Mouse (Mus musculus) T-helper 17 cell (primary cell): Measurements from ENCODE around the gene Slc7a8.

Experiments
- in situ Hi-C, 2 experiments: fragments of 300-600 bp; cut with MboI, MseI; formaldehyde crosslinking; loops; 1 replicate in 1 of 2; 2 replicates in 1 of 2; pipeline ENCODE4 v1.15.1; 2025; ENCODE audit warnings: high pct_unique_total_duplicates in 2 of 2

The Slc7a8 gene

DNA sequence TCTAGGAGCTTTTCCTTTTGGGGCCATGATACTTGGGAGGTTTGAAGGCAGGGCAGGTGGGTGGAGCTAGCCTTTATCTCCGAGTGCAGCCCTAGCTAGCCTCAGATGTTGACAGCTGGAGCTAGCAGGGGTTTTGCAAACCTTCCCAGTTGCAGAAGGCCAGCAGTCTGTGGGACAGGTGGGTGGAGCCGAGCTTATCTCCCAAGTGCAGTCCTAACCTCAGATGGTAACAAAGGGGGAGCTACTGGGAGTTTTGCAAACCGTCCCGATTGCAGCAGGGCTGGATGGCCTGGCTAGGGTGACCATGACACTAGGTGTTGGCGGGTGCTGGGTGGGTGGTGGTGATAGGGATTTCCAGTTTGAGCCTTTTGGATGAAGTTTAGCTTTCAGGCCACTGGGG, 75.9 kb downstream of the Slc7a8 start:
- in situ Hi-C loops: loop anchor here in 1 of 2 experiments (5.0 kb wide), 1 partner anchor 81 kb away; no protein-coding TSS in a partner anchor

DNA sequence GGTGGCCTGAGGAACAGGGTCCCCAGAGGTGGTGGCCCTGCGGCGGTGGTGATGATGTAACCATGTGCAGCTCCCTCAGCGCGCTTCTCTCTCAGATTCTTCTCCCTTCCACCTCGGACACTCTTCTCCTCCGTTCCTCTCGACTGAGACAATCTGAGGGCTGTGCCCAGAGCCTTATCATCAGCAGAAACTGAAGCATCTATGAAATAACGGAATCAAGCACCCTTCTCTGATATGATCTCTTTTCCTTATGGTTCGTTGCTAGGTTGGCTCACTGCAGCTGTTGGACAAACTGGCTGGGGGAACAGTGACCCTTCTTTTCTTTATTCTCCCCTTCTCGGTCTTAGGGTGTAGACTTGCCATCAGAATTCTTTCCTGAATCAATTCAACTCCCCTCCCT, 78.5 kb downstream of the Slc7a8 start:
- in situ Hi-C loops: no loop called here

GRCm38 (mm10) chr14:54701298-54701697, 80.4 kb downstream of the Slc7a8 start:
- in situ Hi-C loops: no loop called here

- in situ Hi-C loops: no loop called here
Observed at GRCm38 (mm10) chr14:54699586-54699985, 82.2 kb downstream of the Slc7a8 start.

DNA sequence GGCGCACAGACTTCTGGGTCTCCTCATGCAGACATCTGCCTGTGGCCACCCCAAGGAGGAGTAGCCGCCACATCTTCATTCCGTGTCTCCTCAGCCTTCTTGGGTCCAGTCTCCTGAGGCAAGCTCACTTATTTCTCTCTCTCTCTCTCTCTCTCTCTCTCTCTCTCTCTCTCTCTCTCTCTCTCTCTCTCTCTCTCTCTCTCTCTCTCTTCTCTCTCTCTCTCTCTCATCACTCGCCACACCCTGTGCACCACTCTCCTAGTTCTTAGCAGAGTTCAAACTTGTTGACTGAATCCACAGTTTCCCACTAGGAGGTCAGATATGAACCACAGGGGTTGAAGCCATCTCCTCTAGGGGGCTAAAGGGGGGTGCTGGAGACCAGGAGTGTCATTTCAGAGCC, 83.0 kb downstream of the Slc7a8 start, which contains the start of gene Gm29776:
Gene Gm29776, minus strand, starts transcription at position 101 of the 400 bp plus-strand sequence.
- in situ Hi-C loops: no loop called here

DNA sequence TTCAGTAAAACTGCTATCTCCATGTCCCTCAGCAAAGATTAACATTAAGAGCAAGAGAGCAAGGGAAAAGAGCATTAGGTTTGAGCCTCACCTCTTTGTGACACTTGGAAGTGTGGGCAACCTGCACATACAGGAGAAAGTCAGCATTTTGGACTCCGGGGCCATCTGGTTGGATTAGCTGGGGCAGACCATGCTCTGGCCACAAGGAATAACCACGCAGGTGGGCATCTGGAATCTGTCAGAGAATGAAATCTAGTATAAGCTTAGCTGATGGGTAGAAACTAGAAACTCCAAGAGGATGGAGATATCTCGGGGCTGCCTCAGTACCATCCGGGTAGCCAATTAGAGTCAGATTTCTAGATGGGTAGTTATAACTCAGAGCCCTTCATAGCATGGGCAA, 85.0 kb downstream of the Slc7a8 start:
- in situ Hi-C loops: no loop called here

- in situ Hi-C loops: no loop called here
Observed at GRCm38 (mm10) chr14:54695042-54695441, 86.7 kb downstream of the Slc7a8 start.

DNA sequence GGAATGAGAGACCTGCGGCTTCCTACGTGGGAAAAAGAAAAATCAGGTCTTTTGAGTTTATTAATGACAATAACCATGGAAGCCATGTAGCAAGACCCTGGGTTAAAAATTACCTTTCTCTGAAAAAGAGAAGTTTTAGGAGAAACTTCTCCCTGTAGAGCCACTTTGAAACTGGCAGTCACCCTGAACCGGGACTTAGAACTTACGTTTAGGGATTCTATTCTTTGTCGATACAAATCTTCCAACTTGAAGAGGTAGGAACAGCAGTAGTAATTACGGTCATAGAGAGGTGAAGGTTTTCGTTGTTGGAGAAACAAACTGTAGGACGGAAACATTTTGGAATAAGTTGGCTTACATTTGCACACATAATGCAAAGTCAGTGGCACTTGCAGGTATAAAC, 94.5 kb downstream of the Slc7a8 start:
- in situ Hi-C loops: no loop called here

DNA sequence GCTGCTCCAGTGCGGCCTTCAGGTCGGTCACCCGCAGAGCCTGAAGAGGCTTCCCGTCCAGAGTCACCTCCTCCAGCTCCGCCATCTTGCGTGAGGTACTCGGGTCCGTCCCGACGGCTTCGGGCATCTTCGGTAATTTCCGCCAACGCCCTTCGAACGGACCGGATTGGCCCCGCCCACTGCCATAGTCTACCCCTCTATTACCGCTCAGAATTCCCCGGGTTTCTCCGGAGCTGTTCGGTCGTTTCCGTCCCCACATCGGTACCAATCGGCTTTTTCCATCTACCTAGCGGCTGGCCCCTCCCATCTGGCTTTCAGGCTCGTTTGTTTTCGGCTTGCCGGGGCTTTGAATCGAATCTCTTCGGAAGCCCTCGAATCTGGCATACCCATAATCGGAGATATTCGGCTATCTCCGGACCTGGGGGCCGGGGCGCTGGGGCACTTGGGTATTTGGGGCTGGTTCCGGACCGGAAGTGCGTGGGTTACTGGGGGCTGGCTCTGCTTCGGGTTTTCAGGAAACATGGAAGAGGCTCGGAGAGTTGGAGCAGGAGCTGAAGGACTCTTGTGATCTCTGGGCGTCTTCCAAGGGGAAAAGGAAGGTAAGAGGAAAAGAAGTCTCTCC, 95.1 kb downstream of the Slc7a8 start, which contains the start of gene Acin1:
Gene Acin1, minus strand, starts transcription at position 410 of the 622 bp plus-strand sequence.
- in situ Hi-C loops: no loop called here

GRCm38 (mm10) chr14:54686063-54686521, 95.7 kb downstream of the Slc7a8 start, which contains the start of gene 1700123O20Rik:
Gene 1700123O20Rik, plus strand, starts transcription at chr14:54686216.
- in situ Hi-C loops: no loop called here

DNA sequence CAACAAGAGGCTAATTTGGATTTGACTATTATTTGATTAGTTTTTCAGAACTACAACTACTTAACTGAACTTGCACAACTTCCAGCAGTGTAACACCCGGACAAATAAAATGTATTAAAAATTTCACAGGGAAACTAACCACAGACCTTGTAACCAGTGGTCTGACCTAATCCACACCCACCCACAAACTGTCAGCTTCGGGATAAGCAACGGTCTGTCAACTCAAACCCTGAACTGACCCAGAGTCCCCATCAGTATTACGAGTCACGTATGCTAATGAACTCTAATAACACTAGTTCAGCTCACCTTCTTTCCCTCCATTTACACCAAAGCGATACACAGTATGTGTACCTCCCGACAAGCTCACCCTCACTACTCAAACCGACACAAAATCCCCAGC, 96.3 kb downstream of the Slc7a8 start:
- in situ Hi-C loops: no loop called here

DNA sequence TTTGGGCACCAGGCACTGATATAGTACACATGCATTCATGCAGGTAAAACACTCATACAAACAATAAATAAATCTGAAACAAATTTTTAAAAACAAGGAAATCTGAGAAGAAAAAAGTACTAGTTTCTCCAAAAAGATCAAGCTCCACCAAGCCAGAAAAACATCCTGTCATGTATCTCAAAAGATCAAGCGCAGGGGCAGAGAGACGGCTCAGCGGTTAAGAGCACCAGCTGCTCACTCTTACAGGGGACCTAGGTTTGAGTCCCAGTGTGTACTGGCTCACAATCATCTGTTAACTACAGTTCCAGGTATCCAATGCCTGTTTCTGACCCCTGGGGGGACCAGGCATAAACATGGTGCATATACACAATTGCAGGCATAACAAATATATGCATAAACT, 99.3 kb downstream of the Slc7a8 start:
- in situ Hi-C loops: loop anchor here in 1 of 2 experiments (5.0 kb wide), 1 partner anchor 35 kb away; no protein-coding TSS in a partner anchor

GRCm38 (mm10) chr14:54678657-54679304, 103.0 kb downstream of the Slc7a8 start:
- in situ Hi-C loops: no loop called here

DNA sequence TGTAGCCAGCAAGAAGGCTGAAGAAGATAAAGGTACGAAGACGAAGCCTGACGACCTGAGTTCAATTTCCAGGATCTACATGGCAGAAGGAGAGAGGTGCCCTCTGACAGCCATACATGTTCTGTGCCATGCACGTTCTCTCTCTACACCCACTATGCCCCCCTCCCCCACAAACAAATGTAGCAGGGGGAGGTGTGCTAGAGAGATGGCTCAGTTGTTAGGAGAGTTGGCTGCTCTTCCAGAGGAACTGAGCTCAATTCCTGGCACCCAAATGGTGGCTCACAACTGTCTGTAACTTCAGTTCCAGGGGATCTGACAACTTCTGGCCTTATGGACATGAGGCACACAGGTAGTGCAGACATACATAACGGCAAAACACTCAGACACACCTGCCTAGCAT, 105.5 kb downstream of the Slc7a8 start:
- in situ Hi-C loops: no loop called here

- in situ Hi-C loops: no loop called here
Observed at GRCm38 (mm10) chr14:54674317-54674716, 107.4 kb downstream of the Slc7a8 start.
